Mouse (Mus musculus) heart, adult 2 months (tissue): ENCODE measurements around the gene Usp22. TPM values are rescaled to one million over a fixed set of nuclear protein-coding genes. Genes with fewer than 3 reads are reported as not detected.

ENCODE experiments used
- DNase-seq, 2 experiments: peaks; one replicate each; pipeline ENCODE4 v3.0.0; 2021
- H3K27ac ChIP-seq: fragments of 200-600 bp; 2 replicates; pipeline ENCODE4 v1.8.1; 2022
- H3K27me3 ChIP-seq: fragments of 200-500 bp; 2 replicates; pipeline ENCODE4 v1.6.1; 2012; ENCODE audit warnings: mild to moderate bottlenecking, low read length, inconsistent platforms, mixed read lengths; ENCODE audit not compliant: control insufficient read depth, insufficient read depth
- H3K36me3 ChIP-seq: fragments of 200-500 bp; 2 replicates; pipeline ENCODE4 v1.6.1; 2012; ENCODE audit warnings: low read length, inconsistent platforms; ENCODE audit not compliant: control insufficient read depth, insufficient read depth
- H3K4me1 ChIP-seq: fragments of 200-500 bp; 2 replicates; pipeline ENCODE4 v1.6.1; 2011; ENCODE audit warnings: low read length; ENCODE audit not compliant: control insufficient read depth, insufficient read depth
- H3K4me3 ChIP-seq: fragments of 200-600 bp; 2 replicates; pipeline ENCODE4 v1.8.1; 2022
- H3K79me2 ChIP-seq: fragments of 200-500 bp; replicated peaks from 2 replicates; pipeline ENCODE4 v1.6.1; 2012; ENCODE audit warnings: mild to moderate bottlenecking, inconsistent platforms, low read length, moderate library complexity, mixed read lengths; ENCODE audit not compliant: control insufficient read depth, insufficient read depth
- H3K9ac ChIP-seq: fragments of 200-500 bp; 2 replicates; pipeline ENCODE4 v1.6.1; 2012; ENCODE audit warnings: low read depth, mild to moderate bottlenecking, control low read depth, inconsistent platforms, low read length, mixed read lengths
- CTCF ChIP-seq: fragments of 200-600 bp; IDR thresholded peaks from 2 replicates; pipeline ENCODE4 v1.8.1; 2022; ENCODE audit warnings: antibody characterized with exemption, mild to moderate bottlenecking, moderate library complexity
- EP300 ChIP-seq: fragments of 200-500 bp; IDR thresholded peaks from 2 replicates; pipeline ENCODE4 v1.6.1; 2011; ENCODE audit warnings: low read depth, low read length, control low read depth; ENCODE audit not compliant: insufficient read depth
- POLR2A ChIP-seq: fragments of 200-500 bp; IDR thresholded peaks from 2 replicates; pipeline ENCODE4 v1.6.1; 2011; ENCODE audit warnings: mild to moderate bottlenecking, low read depth, low read length, control low read depth; ENCODE audit not compliant: insufficient read depth
- WGBS: fragments of 180-500 bp; shearing (Covaris S2); methylation state at CpG from one replicate; pipeline ENCODE4 v1.1.7; 2018; 5-methylcytosine and 5-hydroxymethylcytosine counted together
- intact Hi-C: fragments of 180-260 bp; cut with DNase I; formaldehyde crosslinking; loops from one replicate; pipeline ENCODE4 v1.15.1; 2025
- polyA plus RNA-seq: library from polyadenylated mRNA; depleted of rRNA; stranded (reverse); fragments of >200 nt; gene quantifications from 2 replicates; pipeline ENCODE4 v1.2.3, GENCODE M21; 2012
- total RNA-seq, 2 experiments: library from RNA; stranded (reverse); gene quantifications; 2 replicates each; pipeline ENCODE4 v1.2.3; 2021

Gene Usp22
- total and polyA plus RNA-seq, 3 experiments: 21.7 to 27.1 (median 22.6) TPM

- WGBS: 45% methylated on average over 10 of the region's 10 CpGs
- DNase-seq: no peak
Observed at GRCm38 (mm10) chr11:61129305-61129704, 45.5 kb downstream of the Usp22 start.

GRCm38 (mm10) chr11:61127421-61128055, 47.3 kb downstream of the Usp22 start:
- Histone ChIP-seq H3K9ac (no peak overlapping the region), H3K4me3 (no peak overlapping the region), H3K4me1 (no peaks in the 10 kb centered on the region), H3K27me3 (no peaks in the 10 kb centered on the region), H3K79me2 (no peaks in the 10 kb centered on the region), H3K27ac (no peak overlapping the region), H3K36me3 (no peaks in the 10 kb centered on the region)
- 90% methylated on average over 8 of the region's 8 CpGs for WGBS
- TF ChIP-seq EP300 (no peak), CTCF (no peak), POLR2A (no peak)
- DNase-seq: no peak
- intact Hi-C loops: no loop called here

More at GRCm38 (mm10) chr11:61129305-61129704, 45.5 kb downstream of the Usp22 start:
- intact Hi-C loops: no loop called here
- no peaks in the 10 kb centered on the region for H3K27me3 ChIP-seq
- no peaks in the 10 kb centered on the region for H3K79me2 ChIP-seq
- no peak overlapping the region for H3K9ac ChIP-seq
- H3K4me3 ChIP-seq: no peak overlapping the region
- H3K4me1 ChIP-seq: no peaks in the 10 kb centered on the region
- H3K36me3 ChIP-seq: no peaks in the 10 kb centered on the region
- H3K27ac ChIP-seq: no peak overlapping the region
- TF ChIP-seq EP300 (no peak), POLR2A (no peak), CTCF (no peak)

- TF ChIP-seq POLR2A (no peak), CTCF (no peak)
- Histone ChIP-seq H3K9ac (no peak within 1 kb of the TSS), H3K27ac (no peak within 1 kb of the TSS), H3K79me2 (no peaks in the 10 kb centered on the region), H3K4me3 (no peak within 1 kb of the TSS), H3K4me1 (no peaks in the 10 kb centered on the region), H3K27me3 (no peaks in the 10 kb centered on the region), H3K36me3 (no peaks in the 10 kb centered on the region)
- 84% methylated on average over 23 of the region's 23 CpGs for WGBS
- no peak for DNase-seq
- intact Hi-C loops: no loop called here
Observed at GRCm38 (mm10) chr11:61126606-61127355, 48.1 kb downstream of the Usp22 start, which contains the start of gene Tnfrsf13b. Gene Tnfrsf13b, plus strand, starts transcription at chr11:61126755.

GRCm38 (mm10) chr11:61125970-61126369, 48.9 kb downstream of the Usp22 start:
- 88% methylated on average over 5 of the region's 5 CpGs for WGBS
- DNase-seq: no peak
- Histone ChIP-seq H3K9ac (no peak overlapping the region), H3K79me2 (no peaks in the 10 kb centered on the region), H3K27me3 (no peaks in the 10 kb centered on the region), H3K27ac (no peak overlapping the region), H3K4me1 (no peaks in the 10 kb centered on the region), H3K36me3 (no peaks in the 10 kb centered on the region), H3K4me3 (no peak overlapping the region)
- intact Hi-C loops: no loop called here
- TF ChIP-seq EP300: no peak
- TF ChIP-seq POLR2A: no peak
- TF ChIP-seq CTCF: no peak

GRCm38 (mm10) chr11:61123886-61124285, 51.0 kb downstream of the Usp22 start:
- no peaks in the 10 kb centered on the region for H3K4me1 ChIP-seq
- no peak overlapping the region for H3K27ac ChIP-seq
- no peaks in the 10 kb centered on the region for H3K27me3 ChIP-seq
- TF ChIP-seq CTCF: no peak
- no peak for TF ChIP-seq EP300
- no peak for TF ChIP-seq POLR2A
- H3K9ac ChIP-seq: no peak overlapping the region
- no peak overlapping the region for H3K4me3 ChIP-seq
- H3K36me3 ChIP-seq: no peaks in the 10 kb centered on the region
- no peak for DNase-seq
- no peaks in the 10 kb centered on the region for H3K79me2 ChIP-seq
- intact Hi-C loops: no loop called here
- 78% methylated on average over 3 of the region's 3 CpGs for WGBS

- intact Hi-C loops: no loop called here
- no peaks in the 10 kb centered on the region for H3K79me2 ChIP-seq
- H3K27ac ChIP-seq: no peak overlapping the region
- 84% methylated on average over 8 of the region's 8 CpGs for WGBS
- TF ChIP-seq EP300 (no peak), POLR2A (no peak), CTCF (no peak)
- H3K4me1 ChIP-seq: no peaks in the 10 kb centered on the region
- no peaks in the 10 kb centered on the region for H3K36me3 ChIP-seq
- H3K27me3 ChIP-seq: no peaks in the 10 kb centered on the region
- DNase-seq: no peak
- H3K4me3 ChIP-seq: no peak overlapping the region
- H3K9ac ChIP-seq: no peak overlapping the region
Observed at GRCm38 (mm10) chr11:61122769-61123288, 52.0 kb downstream of the Usp22 start.
